Mouse (Mus musculus) brown adipose tissue, adult 24 weeks (tissue): ENCODE results near the gene Hfe2. TPM values are rescaled to one million over a fixed set of nuclear protein-coding genes. Genes with fewer than 3 reads are reported as not detected.
A peak's percentile ranks its signal among the peaks of the same experiment; 100 is the strongest.
"Not testable (repeated sequence)": the region's sequence is repeated elsewhere in the genome, so short reads cannot be mapped to it uniquely, and the experiment has no call there.

Experiments
- H3K27ac ChIP-seq: fragments of 200-500 bp; replicated peaks from 2 replicates; pipeline ENCODE4 v1.5.1; 2012; ENCODE audit warnings: low read depth, mild to moderate bottlenecking, low read length
- H3K4me1 ChIP-seq: fragments of 200-500 bp; 2 replicates; pipeline ENCODE4 v1.6.1; 2012; ENCODE audit warnings: low read length, mixed read lengths; ENCODE audit not compliant: control insufficient read depth, insufficient read depth, insufficient read length
- H3K4me3 ChIP-seq: fragments of 200-500 bp; 2 replicates; pipeline ENCODE4 v1.5.1; 2012; ENCODE audit warnings: low read depth, mild to moderate bottlenecking, low read length, moderate library complexity; ENCODE audit not compliant: insufficient read depth
- polyA plus RNA-seq: library from polyadenylated mRNA; stranded (reverse); fragments of >200 nt; gene quantifications from 2 replicates; pipeline ENCODE4 v1.2.4, GENCODE M21; 2012; ENCODE audit not compliant: missing spikeins, insufficient read depth, insufficient read length

The Hfe2 gene
- 5.4 and 8.2 TPM in 2 replicates for polyA plus RNA-seq

DNA sequence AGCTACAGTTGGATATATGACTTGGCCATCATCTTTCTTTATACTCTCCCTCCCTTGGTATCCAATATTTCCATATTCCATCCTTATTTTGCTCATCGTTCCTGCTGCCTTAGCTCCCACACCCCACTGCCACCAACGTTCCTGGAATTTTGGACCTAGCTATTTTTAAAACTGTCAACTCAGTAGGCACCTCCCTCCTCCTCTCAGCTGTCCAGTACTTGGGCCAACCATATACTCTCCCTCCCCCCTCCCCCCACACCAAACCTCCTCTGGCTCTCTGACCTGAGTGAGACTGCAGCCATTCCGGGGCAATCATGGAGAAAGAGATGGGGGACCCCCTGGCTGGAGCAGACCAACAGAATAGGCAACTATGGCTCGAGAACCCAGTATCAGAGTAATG lies at the start of gene Hfe2:
Hfe2 (plus strand) TSS at position 259 of the 400 bp plus-strand sequence.
- Histone ChIP-seq H3K4me1 (no peaks in the 10 kb centered on the region), H3K27ac (no peak within 1 kb of the TSS), H3K4me3 (no peak within 1 kb of the TSS)

- H3K4me1 ChIP-seq, result no peaks in the 10 kb centered on the region; the same call in 1 of the 2 replicates
- H3K4me3 ChIP-seq, result no peak overlapping the region
- H3K27ac ChIP-seq, result no peak overlapping the region
These were observed 47.9 kb upstream of the Hfe2 start for GRCm38 (mm10) chr3:96477084-96477483.

DNA sequence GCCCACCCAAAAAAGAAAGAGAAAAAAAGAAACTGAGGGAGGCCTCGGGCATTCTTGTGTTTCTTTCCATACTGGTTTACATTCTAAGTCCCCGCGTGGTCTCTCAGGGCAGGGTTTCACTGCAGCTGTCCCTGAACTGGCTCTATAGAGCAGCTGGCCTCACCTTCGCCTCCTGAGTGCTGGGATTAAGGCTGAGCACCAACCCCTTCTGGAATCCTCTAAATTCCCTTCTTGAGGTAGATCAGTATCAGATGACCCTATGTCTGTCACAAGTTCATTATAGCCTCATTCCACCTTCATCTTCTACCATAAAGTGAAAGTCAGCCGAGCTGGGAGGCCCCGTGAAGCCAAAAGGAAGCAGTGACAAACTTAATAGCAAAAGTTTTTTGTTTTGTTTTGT lies 47.4 kb upstream of the Hfe2 start:
- no peaks in the 10 kb centered on the region; the same call in 1 of the 2 replicates for H3K4me1 ChIP-seq
- H3K27ac ChIP-seq, result no peak overlapping the region
- no peak overlapping the region for H3K4me3 ChIP-seq

DNA sequence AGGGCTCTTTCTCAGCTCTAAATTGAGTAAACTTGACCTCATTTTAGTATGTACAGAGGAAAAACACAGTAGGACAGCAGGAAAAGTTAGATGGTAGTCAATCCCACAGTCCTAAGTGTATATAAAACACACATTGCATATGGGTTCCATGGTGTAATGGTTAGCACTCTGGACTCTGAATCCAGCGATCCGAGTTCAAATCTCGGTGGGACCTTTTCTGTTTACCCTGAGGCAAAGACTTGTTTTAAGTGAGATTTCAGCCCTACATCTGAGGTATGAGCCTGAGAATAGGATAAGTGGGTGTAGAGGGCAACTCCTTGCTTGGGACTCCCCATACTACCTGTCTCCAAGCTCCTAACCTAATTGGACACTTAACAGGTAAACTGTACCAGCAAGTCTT lies 45.7 kb upstream of the Hfe2 start:
- Histone ChIP-seq H3K4me1 (no peaks in the 10 kb centered on the region; the same call in 1 of the 2 replicates), H3K27ac (no peak overlapping the region), H3K4me3 (no peak overlapping the region)

DNA sequence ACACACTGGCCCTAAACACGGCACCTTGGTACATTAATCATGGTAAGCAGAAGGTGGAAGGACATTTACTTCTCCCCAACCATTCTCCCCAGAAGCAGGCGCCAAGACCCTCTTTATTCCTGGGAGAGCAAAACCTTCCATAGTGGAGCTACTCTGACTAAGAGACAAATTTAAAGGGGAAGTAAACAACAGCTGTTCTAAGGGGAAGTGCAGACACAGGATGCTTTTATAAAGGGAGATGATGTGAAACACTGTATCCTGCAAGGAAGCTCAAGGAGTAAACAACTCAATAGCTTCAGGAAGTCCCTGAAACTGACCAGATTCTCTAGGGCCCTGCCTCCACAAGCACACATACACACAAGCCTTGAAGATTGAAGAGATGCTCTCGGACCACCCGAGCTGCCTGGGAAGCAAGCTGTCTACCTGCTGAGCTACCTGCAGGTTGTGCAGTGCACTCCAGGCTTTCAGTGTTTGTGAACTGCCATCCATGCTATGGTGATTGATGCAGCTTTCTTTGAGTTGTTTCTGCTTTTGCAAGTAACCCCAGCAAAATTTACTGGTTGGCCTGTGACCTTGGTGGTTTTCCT lies 44.2 kb upstream of the Hfe2 start:
- H3K4me3 ChIP-seq, result no peak overlapping the region
- H3K4me1 ChIP-seq, result no peaks in the 10 kb centered on the region
- no peak overlapping the region for H3K27ac ChIP-seq

DNA sequence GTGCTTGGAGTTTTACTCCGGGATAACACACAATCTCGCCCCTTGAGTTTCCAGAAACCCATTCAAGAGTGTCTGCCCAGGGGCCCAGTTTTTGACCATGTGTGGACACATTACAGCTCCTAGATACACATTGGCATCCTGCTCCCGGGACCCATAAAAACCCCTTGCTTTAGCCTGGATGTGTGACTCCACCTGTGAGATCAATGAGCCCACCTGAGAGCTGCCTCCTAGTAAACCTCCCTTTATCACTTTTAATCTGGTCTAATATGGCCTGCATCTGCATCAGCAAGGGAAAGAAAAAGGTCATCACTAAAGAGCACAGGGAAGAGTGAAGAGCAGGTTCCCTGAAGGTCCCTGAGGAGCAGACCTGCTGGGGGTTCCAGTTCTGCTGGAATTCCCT lies 43.1 kb upstream of the Hfe2 start:
- no peaks in the 10 kb centered on the region for H3K4me1 ChIP-seq
- no peak overlapping the region for H3K4me3 ChIP-seq
- no peak overlapping the region for H3K27ac ChIP-seq

- Histone ChIP-seq H3K4me3 (no peak overlapping the region), H3K27ac (no peak overlapping the region), H3K4me1 (no peaks in the 10 kb centered on the region)
These were observed 42.5 kb upstream of the Hfe2 start for GRCm38 (mm10) chr3:96482451-96482850.

DNA sequence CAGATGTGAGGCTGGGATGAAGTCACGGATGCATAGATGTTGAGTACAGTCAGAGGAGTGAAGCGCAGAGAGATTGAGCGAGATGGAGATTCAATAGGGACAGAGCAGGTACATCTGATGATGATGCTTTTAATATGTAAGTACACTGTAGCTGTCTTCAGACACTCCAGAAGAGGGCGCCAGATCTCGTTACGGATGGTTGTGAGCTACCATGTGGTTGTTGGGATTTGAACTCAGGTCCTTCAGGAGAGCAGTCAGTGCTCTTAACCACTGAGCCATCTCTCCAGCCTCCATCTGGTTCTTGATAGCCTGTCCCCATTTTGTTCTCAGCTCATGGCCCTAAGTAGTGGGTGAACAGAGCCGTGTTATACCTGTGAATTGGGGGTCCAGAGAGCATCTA lies 41.9 kb upstream of the Hfe2 start:
- not testable (repeated sequence) for H3K4me3 ChIP-seq, H3K4me1 ChIP-seq, H3K27ac ChIP-seq

DNA sequence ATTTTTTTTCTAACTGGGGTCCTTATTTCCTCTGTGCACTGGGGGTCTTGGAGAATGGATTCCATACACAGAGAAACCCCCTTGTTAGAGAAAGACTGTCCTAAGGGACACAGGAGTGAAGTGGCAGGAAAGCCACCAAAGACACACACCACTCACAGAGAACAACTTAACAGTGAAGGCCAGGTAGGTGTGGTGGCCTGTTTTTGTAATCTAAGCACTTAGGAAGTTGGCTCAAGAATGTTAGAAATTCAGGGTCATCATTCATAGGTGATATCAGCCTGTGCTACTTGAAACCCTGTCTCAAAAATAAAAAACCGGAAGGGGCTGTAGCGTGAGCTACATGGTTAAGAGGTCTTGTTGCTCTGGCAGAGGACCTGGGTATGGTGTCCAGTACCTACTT lies 41.0 kb upstream of the Hfe2 start:
- H3K4me3 ChIP-seq, result no peak overlapping the region
- H3K27ac ChIP-seq, result no peak overlapping the region
- no peaks in the 10 kb centered on the region for H3K4me1 ChIP-seq

DNA sequence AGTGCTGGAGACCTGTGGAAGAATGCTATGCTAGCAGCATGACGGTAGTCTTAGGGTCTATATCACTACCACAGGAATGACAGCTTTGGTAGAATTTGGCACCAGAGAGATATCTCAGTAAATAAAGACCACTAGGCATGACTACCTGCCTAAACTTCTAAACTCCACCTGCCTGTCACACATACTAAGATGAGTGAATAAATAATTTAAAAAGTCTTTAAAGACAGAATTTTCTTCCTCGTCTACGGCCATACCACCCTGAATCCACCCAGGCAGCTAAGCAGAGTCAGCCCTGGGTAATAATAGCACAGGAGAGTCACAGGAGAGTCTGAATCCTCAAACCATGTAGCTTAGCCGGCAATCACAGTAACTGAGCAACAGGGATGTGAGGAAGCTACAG lies 40.1 kb upstream of the Hfe2 start:
- Histone ChIP-seq H3K27ac (no peak overlapping the region), H3K4me1 (no peaks in the 10 kb centered on the region), H3K4me3 (no peak overlapping the region)

DNA sequence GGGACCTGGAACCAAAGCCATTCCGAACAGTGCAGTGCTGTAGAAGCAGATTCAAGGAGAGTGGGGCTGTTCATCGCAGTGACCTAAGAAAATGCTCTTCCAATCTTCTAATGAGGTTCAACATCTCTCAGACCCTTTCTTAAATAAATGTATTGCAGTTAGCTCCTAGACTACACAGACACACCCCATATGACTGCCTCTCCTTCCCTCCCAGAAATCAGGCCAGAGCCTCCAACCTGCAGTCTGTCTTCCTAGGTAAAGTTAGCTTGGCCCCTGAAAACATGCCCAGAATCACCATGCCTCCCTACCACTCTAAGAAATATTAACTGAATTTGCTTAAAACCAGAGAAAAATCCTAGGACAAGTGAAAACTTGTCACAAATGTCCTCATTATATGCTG lies 39.6 kb upstream of the Hfe2 start:
- no peak overlapping the region for H3K4me3 ChIP-seq
- H3K4me1 ChIP-seq, result no peaks in the 10 kb centered on the region
- H3K27ac ChIP-seq, result no peak overlapping the region

- H3K27ac ChIP-seq, H3K4me1 ChIP-seq: not testable (repeated sequence)
- 0 out of 2 replicates have a peak overlapping the region, but pooled peaks have one; percentile 10 for H3K4me3 ChIP-seq
These were observed 38.7 kb upstream of the Hfe2 start for GRCm38 (mm10) chr3:96486064-96486827.

DNA sequence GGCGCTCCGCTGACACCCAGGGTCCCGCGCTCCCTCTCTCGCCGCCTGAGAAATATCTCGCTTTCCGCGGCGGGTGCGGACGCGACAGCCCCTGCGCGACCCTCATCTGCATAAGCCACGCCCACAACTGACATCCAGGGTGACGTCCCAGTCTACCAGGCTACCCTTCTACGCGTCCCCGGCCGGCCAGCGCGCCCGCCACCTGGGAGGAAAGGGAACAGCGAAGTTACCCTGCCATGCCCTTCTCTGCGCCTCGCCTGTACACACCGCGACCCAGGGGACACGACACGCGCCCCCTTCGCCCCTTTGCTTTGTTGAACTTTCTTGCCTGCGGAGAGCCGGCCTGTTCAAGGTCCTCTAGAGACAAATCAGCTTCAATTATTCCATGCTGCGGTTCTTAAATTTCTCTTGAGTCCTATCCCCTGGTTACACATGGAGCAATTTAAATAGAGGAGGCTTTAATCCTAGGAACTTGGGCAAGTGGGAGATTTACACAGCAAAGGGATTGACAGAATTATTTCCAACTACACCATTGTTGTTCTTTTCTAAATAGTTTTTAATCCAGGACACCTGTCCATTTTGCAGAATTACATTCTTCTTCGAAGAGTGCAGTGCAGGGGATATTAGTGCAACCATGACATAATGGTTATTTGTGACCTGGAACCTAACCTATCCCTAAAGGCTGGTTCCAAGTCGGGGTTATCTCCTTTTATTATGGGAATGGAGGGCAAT lies 38.0 kb upstream of the Hfe2 start:
- not testable (repeated sequence) for H3K4me1 ChIP-seq, H3K27ac ChIP-seq
- peak overlapping the region; percentile 65 for H3K4me3 ChIP-seq

DNA sequence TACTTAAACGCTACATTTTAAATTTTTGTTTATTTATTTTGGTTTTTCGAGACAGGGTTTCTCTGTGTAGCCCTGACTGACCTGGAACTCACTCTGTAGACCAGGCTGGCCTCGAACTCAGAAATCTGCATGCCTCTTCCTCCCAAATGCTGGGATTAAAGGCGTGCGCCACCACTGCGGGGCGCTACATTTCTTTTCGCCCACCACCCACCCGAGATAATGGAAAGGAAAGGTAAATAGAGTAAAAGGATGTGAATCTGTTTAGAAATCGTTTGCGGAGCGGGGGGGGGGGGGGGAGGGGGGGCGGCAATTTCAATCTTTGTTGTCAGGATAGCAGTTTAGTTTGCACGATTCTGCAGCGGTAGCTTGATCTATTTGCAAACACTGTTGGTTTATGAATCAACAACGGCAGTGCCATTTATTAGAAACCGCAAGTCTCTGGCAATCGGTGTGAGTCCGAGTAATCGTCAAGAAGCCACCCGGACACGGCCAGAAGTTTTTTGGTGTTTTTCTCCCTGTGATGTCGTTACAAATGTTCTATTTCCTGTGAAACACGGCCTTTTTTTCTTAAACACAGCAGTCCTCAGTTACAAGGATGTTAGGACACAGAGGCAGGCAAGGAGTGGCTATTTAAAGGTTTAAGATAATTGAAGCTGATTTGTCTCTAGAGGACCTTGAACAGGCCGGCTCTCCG lies 37.2 kb upstream of the Hfe2 start:
- Histone ChIP-seq H3K27ac (peak overlapping the region; percentile 89), H3K4me1 (no peaks in the 10 kb centered on the region), H3K4me3 (peak overlapping the region; percentile 65)

DNA sequence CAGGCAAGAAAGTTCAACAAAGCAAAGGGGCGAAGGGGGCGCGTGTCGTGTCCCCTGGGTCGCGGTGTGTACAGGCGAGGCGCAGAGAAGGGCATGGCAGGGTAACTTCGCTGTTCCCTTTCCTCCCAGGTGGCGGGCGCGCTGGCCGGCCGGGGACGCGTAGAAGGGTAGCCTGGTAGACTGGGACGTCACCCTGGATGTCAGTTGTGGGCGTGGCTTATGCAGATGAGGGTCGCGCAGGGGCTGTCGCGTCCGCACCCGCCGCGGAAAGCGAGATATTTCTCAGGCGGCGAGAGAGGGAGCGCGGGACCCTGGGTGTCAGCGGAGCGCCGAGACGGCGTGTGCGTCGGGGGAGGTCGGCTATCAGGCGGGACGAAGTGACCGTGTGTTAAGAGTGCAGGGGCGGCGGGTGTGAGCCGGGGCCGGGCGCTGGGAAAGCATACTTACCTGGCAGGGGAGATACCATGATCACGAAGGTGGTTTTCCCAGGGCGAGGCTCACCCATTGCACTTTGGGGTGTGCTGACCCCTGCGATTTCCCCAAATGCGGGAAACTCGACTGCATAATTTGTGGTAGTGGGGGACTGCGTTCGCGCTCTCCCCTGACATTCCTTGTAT lies 36.6 kb upstream of the Hfe2 start:
- H3K27ac ChIP-seq, result peak overlapping the region; percentile 89
- H3K4me3 ChIP-seq, result peak overlapping the region; percentile 65
- not testable (repeated sequence) for H3K4me1 ChIP-seq
